Mouse (Mus musculus) CD4-positive helper T cell, adult 2 months (primary cell): ENCODE measurements around the gene Prkd2.

Experiments
- DNase-seq: peaks from one replicate; pipeline ENCODE4 v3.0.0-alpha.2; 2012; ENCODE audit warnings: low read depth, missing footprints, low spot score

Prkd2 gene

DNA sequence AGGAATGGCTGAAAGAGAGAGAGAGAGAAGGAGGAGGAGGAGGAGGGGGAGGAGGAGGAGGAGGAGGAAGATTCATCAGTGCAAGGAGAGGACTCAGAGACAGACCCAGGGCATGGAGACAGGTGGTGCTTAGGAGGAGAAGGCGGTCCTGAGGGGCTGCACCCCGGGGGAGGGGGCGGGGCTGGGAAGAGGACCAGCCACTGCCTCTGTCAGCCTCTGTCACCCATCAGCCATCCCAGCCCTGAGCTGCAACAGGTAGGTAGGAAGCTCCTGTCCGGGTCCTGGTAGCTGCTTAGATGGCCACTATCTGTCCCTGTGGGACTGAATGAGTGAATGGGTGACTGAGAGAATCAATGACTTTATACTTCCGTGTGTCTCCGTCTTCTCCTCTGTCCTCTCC, 50.9 kb downstream of the Prkd2 start:
- no peak for DNase-seq

DNA sequence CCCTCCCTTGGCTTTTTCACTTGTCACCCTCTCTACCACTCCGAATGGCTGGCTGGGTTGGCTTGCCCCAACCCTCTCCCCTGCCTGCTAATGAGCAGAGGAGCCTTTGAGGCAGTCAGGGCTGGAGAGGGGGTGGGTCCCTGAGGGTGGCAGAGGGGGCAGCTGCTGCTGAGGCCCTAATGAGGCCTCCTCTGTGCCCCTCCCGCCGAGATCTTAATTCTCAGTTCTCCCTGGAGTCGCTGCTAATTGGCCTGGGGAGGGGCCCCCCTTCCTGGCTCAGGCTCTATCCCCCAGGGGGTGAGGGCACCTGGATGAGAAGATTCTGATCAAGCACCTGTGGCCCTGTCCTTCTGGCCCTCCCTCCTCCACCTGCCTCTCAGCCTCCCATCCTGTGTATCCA, 51.6 kb downstream of the Prkd2 start:
- no peak for DNase-seq

DNA sequence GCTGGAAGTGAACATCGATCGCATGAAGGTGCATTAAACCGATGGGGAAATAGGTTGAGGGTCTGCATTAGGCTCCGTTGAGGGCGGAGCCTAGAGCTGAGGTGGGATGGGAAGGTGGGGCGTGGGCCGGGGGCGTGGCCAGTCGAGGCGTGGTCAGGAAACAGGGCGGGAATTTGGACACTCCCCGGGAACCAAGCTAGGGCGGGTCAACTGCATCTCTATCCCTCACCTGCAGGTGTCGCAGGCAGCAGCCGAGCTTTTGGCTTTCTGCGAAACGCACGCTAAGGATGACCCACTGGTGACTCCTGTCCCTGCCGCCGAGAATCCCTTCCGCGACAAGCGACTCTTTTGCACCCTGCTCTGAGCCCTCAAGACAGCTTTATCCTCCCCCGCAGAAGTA, 52.3 kb downstream of the Prkd2 start:
- peak; percentile 64 for DNase-seq

DNA sequence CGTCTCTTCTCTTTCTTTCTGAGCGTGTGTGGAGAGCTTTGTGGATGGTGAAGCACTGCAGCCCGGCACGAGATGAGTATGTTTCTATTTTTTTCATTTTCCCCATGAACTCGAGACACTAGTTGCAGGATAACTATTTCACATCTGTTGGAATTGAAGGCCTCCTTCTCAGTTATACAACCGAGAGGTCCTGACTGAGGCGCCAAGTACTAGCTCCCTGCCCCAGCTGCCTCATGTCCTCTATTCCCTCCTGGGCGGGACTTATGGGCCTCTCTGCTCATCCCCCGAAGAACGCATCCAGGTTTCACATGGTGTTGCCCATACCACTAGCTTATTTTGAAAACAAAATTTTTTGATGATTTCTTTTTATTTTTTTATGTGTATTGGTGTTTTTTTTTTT, 52.8 kb downstream of the Prkd2 start:
- no peak for DNase-seq

DNA sequence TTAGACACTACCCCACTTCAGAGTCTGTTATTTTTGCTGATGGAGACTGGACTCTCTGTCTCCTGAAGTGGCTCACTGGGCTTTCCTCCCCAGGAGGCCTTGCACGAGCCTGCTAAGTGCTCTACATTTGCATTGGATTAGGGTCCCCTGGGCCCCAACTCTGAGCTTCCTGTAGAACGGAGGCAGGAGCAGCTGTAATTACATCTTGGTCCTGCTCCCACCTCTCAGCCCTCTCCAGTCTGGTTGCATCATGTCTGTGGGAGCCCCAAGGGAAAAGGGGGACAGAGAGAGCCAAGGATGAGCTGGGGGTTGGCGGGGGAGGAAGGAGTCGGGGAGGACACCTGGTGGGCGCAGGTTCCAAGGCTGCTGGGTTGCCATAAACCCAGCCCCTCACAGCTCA, 57.8 kb downstream of the Prkd2 start:
- DNase-seq, result no peak

DNA sequence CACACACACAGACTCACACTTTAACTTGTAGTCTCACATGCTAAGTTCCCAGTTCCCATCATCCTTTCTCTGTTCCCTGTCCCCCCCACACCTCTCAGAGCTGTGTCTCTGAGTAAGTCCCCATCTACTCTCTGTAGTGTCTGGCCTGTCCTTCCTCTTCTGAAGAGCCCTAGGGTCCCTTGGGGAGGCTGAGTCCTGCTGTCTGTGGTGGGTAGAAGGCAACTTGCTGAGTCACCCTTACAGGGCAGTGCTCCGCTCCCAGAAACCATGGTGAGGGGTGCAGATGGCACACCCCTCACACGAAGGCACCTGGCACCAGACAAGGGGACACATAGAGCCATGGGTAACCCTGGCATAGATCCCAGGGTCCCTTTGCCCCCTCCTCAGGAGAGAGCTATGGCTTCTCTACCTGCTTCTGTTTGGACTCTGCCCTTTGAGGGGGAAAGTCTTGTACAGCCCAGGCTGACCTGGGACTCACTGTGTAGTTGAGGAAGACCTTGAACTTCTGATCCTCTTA, 60.8 kb downstream of the Prkd2 start:
- no peak for DNase-seq

DNA sequence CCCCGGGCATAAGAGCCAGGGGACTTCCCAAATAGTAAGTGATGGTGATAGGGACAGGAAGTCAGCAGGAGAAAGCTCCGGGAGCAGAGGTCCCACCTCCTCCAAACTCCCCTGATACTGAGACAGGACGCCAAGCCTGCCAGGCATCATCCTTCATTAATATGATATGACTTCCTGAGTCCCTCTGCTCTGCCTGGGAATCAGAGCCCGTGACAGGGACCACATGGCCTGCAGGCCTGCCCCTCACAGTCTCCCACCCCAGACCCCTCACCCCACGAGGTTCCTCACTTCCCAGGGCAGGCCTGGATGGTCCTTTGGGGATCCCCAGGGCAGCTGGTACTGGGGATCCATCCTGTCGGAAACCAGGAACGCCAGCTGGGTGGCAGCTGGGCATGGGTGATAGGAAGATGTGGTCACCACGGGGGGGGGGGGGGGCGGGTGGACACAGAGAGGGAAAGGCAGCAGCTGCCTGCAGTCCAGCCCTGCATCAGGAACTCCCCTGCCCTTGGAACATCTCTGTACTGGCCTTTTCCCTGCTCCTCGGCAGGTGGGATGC, 61.5 kb downstream of the Prkd2 start:
- DNase-seq, result no peak

DNA sequence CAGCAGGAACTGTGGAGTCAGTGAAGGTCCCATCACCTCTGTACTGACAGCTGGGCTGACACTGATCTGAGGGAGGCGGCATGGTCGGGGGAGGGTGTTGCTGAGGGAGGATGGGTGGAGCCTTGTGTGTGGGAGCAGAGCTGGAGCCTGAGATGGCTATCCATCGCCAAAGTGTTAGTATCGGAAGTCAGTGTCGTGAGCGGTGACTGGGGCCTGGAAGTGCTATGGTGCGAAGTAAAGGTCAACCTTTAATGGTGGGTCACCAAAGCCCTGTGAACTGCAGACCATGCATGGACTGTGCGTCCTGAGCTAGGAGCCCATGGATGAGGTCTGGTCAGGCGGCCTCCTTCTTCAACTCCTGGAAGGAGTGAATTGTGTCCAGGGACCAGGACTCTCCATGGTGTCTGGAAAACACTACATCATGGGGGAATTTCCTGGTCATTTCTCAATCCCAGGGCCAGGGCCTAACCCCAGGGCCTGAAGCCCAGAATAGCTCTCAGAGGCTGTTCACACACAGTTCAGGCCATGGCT, 62.9 kb downstream of the Prkd2 start:
- peak; percentile 52 for DNase-seq

DNA sequence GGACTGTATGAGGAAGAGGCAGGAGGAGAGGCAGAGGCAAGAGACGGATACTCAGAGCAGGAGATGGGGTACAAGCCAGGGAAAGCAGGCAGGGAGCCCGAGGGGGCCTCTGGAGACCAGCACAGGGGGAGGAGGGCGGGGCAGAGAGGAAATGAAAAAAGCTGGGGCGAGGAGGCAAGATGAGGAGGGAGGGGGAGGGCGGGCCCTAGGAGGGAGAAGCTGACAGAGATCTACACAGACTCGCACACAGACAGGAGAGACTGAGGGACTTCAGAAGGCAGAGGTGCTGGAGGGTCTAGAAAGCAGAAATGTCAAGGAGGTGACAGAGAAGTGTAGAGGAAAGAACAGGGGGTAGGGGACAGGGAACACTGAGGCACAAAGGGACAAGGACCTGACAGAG, 63.6 kb downstream of the Prkd2 start, which contains the start of gene Ptgir:
TSS of gene Ptgir (plus strand) at position 210 of the 400 bp plus-strand sequence.
- peak; percentile 76 for DNase-seq

DNA sequence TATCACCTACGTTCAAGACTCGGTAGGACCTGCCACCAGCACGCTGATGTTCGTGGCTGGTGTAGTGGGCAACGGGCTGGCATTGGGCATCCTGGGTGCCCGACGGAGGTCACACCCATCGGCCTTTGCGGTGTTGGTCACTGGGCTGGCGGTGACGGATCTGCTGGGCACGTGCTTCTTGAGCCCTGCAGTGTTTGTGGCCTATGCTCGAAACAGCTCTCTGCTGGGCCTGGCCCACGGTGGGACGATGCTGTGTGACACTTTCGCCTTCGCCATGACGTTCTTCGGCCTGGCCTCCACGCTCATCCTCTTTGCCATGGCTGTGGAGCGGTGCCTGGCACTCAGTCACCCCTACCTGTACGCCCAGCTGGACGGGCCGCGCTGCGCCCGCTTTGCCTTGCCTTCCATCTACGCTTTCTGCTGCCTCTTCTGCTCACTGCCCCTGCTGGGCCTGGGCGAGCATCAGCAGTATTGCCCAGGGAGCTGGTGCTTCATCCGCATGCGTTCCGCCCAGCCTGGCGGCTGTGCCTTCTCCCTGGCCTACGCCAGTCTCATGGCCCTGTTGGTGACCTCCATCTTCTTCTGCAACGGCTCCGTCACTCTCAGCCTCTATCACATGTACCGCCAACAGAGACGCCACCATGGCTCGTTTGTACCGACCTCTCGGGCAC, 64.3 kb downstream of the Prkd2 start:
- DNase-seq, result no peak

DNA sequence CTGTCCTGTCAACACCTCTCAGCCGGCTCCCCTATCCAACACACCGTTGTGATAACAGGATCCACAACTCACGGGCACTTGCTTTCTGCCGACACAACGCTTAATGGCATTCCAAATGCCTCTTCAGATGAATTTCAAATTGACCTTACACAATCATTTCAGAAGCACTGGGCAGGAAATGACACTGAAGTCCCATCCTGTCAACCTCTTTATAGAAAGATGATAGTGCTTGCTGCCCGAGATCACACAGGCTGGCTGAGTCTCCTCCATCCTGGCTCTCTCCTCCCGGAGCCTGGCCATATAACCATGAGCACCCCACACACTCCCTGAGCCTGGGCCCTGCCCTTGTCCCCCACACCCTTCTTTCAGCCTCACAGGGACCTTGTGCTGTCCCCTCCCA, 65.1 kb downstream of the Prkd2 start:
- DNase-seq, result no peak

DNA sequence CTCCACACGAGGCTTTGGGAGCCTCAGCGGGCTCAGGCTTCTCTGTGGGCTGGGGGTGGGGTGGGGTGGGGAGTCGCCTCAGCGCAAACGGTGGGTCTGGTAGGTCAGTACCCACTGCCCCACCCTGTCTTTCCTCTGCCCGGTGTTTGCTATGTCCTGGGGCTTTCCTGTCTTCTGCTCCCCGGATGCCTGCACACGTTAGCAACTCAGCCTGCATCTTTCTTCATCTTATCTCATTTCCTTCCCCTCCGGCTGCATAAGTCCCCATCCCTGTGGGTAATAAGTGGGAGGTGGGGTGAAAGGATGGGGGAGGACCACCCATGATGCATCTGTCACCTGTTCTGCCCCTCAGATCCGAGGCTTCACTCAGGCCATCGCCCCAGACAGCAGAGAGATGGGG, 65.7 kb downstream of the Prkd2 start:
- peak; percentile 45 for DNase-seq

DNA sequence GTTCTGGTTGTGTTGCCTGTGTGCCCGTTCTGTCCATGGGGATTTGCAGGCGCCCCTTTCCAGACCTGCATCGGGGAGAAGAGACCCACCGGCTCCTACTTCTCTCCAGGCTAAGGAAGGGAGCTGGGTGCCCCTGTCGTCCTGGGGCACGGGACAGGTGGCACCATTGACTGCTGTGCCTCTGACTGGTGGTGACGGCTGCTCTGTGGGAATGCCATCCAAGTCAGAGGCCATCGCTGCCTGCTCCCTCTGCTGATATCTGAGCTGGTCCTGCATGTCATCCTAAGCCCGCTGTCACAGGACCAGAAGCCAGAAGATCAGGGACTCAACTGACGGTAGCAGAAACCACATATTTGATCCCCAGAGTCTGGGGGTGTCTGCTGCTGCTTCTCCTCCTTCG, 66.2 kb downstream of the Prkd2 start:
- DNase-seq, result no peak

DNA sequence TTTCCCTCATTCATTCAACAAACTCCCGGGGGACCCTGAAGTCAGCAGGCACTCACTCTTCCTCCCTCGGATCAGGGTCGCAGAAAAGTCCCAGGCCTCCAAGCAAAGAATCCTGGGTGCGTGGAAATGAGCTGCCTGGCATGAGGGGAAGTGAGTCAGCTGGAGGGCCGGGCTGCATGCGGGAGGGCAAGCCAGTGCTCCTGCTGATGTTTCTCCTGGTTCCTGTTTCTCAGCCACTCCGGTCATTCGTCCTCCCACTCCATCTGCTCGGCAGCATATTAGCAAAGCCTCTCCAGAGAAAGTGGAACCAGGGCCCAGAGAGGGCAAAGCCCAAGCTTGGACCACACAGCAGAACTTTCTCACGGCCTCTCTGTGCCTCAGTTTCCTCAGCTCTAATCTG, 67.2 kb downstream of the Prkd2 start:
- DNase-seq, result no peak

DNA sequence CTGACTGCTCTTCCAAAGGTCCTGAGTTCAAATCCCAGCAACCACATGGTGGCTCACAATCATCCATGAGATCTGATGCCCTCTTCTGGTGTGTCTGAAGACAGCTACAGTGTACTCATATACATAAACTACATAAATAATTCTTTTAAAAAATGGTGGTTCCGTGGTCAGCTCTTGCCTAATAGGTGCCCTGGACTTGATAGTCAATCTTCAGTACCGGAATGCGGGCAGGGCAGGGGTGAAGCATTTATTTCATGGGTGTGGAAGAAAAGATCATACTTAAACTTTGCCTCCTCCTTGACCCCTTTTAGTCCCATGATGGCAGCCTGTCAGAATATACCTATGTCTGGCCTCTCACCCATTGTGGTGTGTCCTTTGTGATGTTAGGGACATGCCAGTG, 69.2 kb downstream of the Prkd2 start:
- no peak for DNase-seq

DNA sequence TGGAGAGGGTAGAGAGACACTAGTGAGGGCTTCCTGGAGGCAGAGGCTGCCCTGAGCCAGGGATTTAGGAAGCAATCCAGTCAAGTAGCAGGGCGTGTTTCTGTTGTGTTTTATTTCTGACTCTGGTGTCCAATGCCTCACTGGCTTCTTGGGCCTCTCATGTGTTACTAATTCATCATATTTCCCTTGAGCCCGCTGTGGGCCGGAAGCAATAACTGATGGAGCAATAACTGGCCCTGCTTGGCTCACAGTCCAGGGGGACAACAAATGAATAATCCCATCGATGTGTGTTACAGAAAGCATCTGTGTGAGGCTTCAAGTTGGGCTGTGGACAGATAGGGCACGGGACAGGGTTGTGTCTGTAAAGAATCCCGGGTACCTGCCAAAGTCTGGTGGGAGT, 69.7 kb downstream of the Prkd2 start:
- DNase-seq, result no peak

DNA sequence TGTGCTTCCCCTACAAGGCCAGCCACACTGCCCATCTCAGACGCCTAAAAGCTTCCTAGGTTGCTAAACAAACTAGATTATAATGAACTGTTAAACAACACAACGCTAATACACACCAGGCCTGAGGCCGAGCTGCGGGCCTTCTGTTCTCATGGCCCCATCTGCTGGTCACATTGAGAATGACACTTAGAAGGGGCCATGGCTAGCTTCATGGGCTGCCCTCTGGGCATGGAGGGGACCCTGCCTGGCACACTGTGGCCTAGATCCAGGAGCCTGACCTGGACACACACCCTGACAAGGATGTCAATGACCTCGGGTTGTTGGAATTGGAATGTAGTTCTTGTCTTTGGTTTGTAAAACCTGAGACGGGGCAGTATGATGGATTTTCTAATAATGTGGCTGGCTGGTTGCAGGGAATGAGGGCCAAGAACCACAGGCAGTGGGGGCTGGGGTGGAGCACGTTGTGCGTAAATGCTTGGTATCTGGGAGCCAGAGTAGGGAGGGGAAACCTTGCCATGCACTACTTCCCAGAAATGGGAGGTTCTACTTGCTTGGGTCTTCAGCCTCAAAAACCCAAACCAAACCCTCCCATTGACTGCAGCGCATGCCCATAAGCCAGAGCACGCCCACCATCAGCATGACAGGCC, 71.2 kb downstream of the Prkd2 start:
- DNase-seq, result peak; percentile 76

DNA sequence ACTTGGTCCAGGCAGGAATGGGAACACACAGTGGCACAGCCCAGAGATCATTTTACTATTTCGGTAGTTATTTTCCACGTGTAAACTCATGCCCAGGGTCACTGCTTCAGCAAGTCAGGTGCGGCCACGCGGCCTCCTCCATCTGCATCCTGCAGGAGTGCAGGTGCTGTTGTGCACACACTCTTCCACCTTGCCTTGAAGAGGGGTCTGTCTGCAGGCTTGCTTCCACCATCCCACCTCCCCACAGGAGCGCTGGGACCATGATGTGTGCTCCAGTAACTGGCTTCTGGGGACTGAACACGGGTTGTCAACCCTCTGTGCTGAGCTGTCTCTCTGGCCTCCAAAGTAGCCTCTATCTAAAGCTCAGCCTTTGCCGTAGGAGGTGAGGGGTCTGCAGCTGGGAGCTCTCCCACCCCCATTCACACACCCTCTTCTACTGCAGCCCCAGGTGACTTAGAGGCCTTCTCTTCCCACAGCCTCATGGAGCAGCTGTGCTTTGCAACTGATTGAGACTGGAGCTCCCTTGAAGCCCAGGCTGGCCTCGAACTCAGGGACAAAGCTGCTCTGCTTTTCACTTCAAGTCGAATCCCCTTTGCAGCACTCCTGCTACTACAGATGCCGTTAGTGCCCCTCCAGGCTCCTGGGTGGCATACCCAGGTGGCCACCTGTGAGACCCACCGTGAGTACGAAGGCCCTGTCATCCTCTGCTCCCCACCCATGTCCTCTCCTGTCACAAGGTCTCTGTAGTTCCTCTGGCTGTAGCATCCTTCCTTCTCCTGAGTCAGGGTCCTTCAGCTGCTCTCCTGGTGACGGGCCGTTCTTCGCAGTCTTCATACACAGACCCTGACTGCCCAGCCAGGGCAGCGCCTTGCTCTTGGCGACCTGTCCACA, 72.0 kb downstream of the Prkd2 start:
- no peak for DNase-seq

DNA sequence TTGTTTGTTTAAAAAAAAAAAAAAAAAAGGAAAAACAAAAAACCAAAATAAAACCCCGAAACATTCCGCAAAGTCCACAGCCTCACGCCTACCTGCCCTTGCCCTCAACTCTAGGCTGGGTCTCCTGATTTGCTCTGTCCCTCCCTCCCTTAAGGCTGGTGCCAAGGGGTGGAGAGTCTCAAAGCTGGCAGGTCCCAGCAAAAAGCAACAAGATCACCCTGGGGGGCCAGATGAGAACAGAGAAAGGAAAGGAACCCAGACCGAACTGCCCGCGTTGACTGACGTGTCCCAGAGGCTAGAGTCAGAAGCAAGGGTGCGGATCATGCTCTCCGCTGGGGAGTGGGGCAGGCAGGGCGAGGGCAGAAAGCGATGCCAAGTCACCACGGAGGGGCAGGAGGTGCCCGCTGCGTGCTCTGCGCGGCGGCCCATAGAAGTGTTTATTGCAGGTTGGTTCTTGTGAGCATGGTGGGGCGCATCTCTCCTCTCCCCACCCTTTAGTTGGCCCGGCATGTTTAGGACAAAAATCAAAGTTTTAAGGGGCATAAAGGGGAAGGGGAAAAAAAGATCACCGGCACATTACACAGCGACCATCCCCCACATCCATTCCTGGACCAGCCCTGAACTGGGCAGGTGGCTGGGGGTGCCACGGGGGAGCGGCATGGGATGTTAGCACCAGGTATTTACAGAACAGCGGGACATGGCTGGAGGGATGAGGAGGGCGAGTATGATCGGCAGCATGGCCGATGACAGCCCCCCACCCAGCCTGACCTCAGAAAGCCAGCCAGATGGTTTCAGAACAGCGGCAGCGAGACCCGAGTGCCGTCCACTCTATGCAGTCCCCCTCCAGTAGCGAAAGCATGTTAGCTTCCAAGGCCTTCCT, 73.0 kb downstream of the Prkd2 start:
- no peak for DNase-seq

DNA sequence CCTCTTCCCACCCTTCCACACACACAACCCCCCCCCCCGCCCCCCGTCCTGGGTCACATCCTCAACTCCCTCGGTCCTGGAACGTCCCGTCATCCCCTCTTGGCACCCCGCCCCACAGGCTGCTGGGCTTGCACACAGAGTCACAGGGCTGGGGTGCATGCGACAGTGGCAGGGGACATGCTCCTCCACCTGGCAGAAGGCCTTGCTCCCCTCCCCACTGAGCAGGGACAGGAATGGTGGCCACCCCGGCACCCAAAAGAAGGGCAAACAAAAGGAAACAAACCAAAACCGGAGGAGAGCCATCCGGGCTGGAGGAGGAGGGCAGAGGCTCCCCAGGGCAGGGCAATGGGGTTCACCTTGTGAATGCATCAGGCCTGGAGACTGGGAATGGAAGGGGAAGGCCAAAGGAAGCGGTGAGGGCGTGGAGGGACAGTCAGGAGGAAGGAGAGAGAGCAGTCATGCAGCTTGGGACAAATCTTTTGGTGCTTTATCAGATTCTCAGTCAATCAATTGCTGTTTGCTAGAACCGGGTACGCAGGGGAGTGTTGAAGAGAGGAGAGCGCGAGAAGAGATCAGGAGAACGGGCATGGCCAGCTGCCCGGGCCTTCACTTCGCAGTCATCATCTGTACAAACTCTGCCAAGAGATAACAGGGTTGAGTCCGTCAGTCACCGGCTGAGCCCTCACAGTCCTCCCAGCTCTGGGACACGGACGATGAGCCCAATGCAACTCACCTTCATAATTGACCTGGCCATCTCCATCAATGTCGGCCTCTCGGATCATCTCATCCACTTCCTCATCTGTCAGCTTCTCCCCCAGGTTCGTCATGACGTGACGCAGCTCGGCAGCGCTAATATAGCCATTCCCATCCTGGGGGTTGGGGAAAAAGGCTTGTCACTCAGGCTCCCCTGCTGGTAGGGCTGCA, 73.9 kb downstream of the Prkd2 start:
- no peak for DNase-seq
